In the genomic region with DNA sequence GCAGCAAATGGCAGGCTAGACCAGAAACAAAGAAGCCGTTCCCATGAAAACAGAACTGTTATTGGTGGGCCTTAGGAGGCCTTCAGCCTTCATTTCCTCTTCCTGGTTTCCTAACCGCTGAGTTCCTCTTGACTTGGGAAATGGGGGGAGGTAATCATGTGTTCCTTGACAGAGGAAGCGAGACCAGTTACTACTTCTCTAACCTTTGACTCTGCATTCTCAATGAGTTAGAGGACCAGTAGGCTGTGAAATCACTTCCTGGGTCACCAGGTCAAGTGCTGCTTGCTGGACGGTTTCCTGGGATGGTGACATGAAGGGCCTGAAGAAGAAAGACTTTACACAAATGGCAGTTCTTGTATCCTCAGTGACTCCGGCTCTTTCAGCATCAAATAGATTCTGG, we compare ENCODE assay signal across 9 mouse cellular contexts. TPM values are rescaled to one million over a fixed set of nuclear protein-coding genes. Genes with fewer than 3 reads are reported as not detected.
DNase-seq lines count a peak whose midpoint lies in the region; ATAC-seq and TF ChIP-seq lines count a peak whose summit lies in the region.
"Had no signal": no experiment of that assay in that cellular context is flagged by ENCODE, and none has a peak within 500 bp of the region (broad histone marks: within the 10 kb centered on the region; RNA-seq: fewer than 3 reads in every experiment).

No protein-coding gene starts in this region.

- H3K36me3 ChIP-seq in midbrain, embryonic 10.5 days: no peaks in the 10 kb centered on the region
- no peaks in the 10 kb centered on the region for H3K36me3 ChIP-seq in midbrain, postnatal 0 days (ENCODE audit: insufficient read depth, low read length)
- H3K36me3 ChIP-seq in stomach, postnatal 0 days (ENCODE audit: control insufficient read depth, insufficient read depth, low read length): no peaks in the 10 kb centered on the region
- H3K36me3 ChIP-seq: limb, embryonic 15.5 days had no signal

- no peak overlapping the region for H3K4me3 ChIP-seq in midbrain, embryonic 10.5 days
- H3K4me3 ChIP-seq in midbrain, postnatal 0 days (ENCODE audit: low read depth, low read length): no peak overlapping the region
- H3K4me3 ChIP-seq in lung, adult 2 months (replicated peaks; ENCODE audit: extremely low read depth, low read depth, low read length): no peak overlapping the region
- no peak overlapping the region for H3K4me3 ChIP-seq in stomach, postnatal 0 days (ENCODE audit: low read depth, low read length)
- H3K4me3 ChIP-seq: limb, embryonic 15.5 days had no signal

- TF ChIP-seq CTCF in midbrain, postnatal 0 days (IDR thresholded peaks at IDR 0.05): no peak
- TF ChIP-seq CTCF in lung, adult 2 months (IDR thresholded peaks at IDR 0.05; ENCODE audit: insufficient read depth, low read length): no peak
- TF ChIP-seq CTCF in stomach, postnatal 0 days (IDR thresholded peaks at IDR 0.05; ENCODE audit: low read depth): no peak

- DNase-seq in midbrain, embryonic 10.5 days (ENCODE audit: low spot score): no peak
- no peak for DNase-seq in midbrain, postnatal 0 days (ENCODE audit: low spot score)
- DNase-seq in heart, postnatal 4 days: peak; percentile 8
- peak; percentile 47 for DNase-seq in lung, adult 2 months
- no peak for DNase-seq in stomach, postnatal 0 days (ENCODE audit: low spot score)
- DNase-seq in left cerebral cortex, postnatal 4 days: no peak
- no peak for DNase-seq in gastrocnemius, postnatal 14 days

- H3K27ac ChIP-seq in midbrain, embryonic 10.5 days (replicated peaks): 0 out of 2 replicates have a peak overlapping the region, but pooled peaks have one; percentile 9
- H3K27ac ChIP-seq in midbrain, postnatal 0 days (ENCODE audit: low read depth, low read length): no peak overlapping the region
- H3K27ac ChIP-seq in stomach, postnatal 0 days (replicated peaks): no peak overlapping the region

- TF ChIP-seq POLR2A in lung, adult 2 months (IDR thresholded peaks at IDR 0.05; ENCODE audit: borderline replicate concordance, extremely low read depth, low read depth, low read length): no peak

- ATAC-seq in midbrain, postnatal 0 days (ENCODE audit: low FRiP score): no peak
- peak; percentile 42; the same call in 1 of the 2 replicates for ATAC-seq in stomach, postnatal 0 days (ENCODE audit: low FRiP score, low TSS enrichment)
- no peak for ATAC-seq in inflammation-experienced regulatory T-cells, adult 6 months

- H3K9ac ChIP-seq in midbrain, postnatal 0 days (replicated peaks; ENCODE audit: low read length, poor library complexity, severe bottlenecking): no peak overlapping the region
- no peak overlapping the region for H3K9ac ChIP-seq in stomach, postnatal 0 days (ENCODE audit: low read length)
- H3K9ac ChIP-seq: limb, embryonic 15.5 days had no signal

- no peak for TF ChIP-seq EP300 in stomach, postnatal 0 days (optimal IDR thresholded peaks at IDR 0.05)

- WGBS in midbrain, embryonic 10.5 days: 62% methylated on average over 5 of the region's 5 CpGs
- 80% methylated on average over 5 of the region's 5 CpGs for WGBS in midbrain, postnatal 0 days
- WGBS in lung, adult 2 months: 41% methylated on average over 5 of the region's 5 CpGs
- 76% methylated on average over 5 of the region's 5 CpGs for WGBS in stomach, postnatal 0 days

- no peaks in the 10 kb centered on the region for H3K27me3 ChIP-seq in midbrain, embryonic 10.5 days (ENCODE audit: low read depth, poor library complexity, severe bottlenecking)
- no peaks in the 10 kb centered on the region for H3K27me3 ChIP-seq in midbrain, postnatal 0 days (ENCODE audit: insufficient read depth, low read length)
- no peaks in the 10 kb centered on the region for H3K27me3 ChIP-seq in stomach, postnatal 0 days (ENCODE audit: control insufficient read depth, insufficient read depth, low read length)
- H3K27me3 ChIP-seq: limb, embryonic 15.5 days had no signal

- no peak overlapping the region for H3K4me2 ChIP-seq in midbrain, postnatal 0 days (ENCODE audit: low read depth, low read length, poor library complexity, severe bottlenecking)
- H3K4me2 ChIP-seq in stomach, postnatal 0 days (replicated peaks; ENCODE audit: low read depth): no peak overlapping the region
- H3K4me2 ChIP-seq: limb, embryonic 15.5 days had no signal

- H3K9me3 ChIP-seq in midbrain, embryonic 10.5 days (replicated peaks): no peaks in the 10 kb centered on the region
- H3K9me3 ChIP-seq in midbrain, postnatal 0 days (ENCODE audit: low read length): no peaks in the 10 kb centered on the region
- H3K9me3 ChIP-seq in stomach, postnatal 0 days (ENCODE audit: control insufficient read depth, low read length): no peaks in the 10 kb centered on the region
- H3K9me3 ChIP-seq: limb, embryonic 15.5 days had no signal

- H3K4me1 ChIP-seq in midbrain, embryonic 10.5 days: peaks cover 11% of the 10 kb centered on the region
- no peaks in the 10 kb centered on the region for H3K4me1 ChIP-seq in midbrain, postnatal 0 days (ENCODE audit: insufficient read depth, low read length)
- peaks cover 7% of the 10 kb centered on the region for H3K4me1 ChIP-seq in lung, adult 2 months (ENCODE audit: control insufficient read depth, insufficient read depth, low read length)
- H3K4me1 ChIP-seq in stomach, postnatal 0 days (replicated peaks; ENCODE audit: control insufficient read depth, insufficient read depth): no peaks in the 10 kb centered on the region

- intact Hi-C loops in left cerebral cortex, postnatal 4 days (cut with DNase I): no loop called here
- intact Hi-C loops in gastrocnemius, postnatal 14 days (cut with DNase I; ENCODE audit: low total_unique reads): no loop called here

RNA-seq across cellular contexts. Expression of a gene that starts 32.1 kb away (rescaled TPM):
- polyA plus RNA-seq in midbrain, embryonic 10.5 days (2016; fragmentation: Nextera tagmentation; extraction: Ambion mirVana): 87.1 and 98.5 TPM in 2 replicates
- total RNA-seq in midbrain, postnatal 0 days (2014; rRNA removed): 146 and 158 TPM in 2 replicates
- 171 and 172 TPM in 2 replicates for polyA plus RNA-seq in midbrain, postnatal 0 days (2015; fragmentation: Nextera tagmentation; extraction: Ambion mirVana)
- total RNA-seq in heart, postnatal 4 days (2021): 10 to 100 TPM; 13.5 to 13.7 TPM
- polyA plus RNA-seq in lung, adult 2 months (2012; rRNA removed): 19.2 and 27.0 TPM in 2 replicates
- polyA plus RNA-seq in stomach, postnatal 0 days (2015; fragmentation: Nextera tagmentation; extraction: Ambion mirVana): 19.1 and 20.3 TPM in 2 replicates
- polyA plus RNA-seq in inflammation-experienced regulatory T-cells, adult 6 months (2017; shearing (Covaris generic)): 10 to 100 TPM; 21.0 to 50.3 (median 48.7) TPM
- total RNA-seq in left cerebral cortex, postnatal 4 days (2021): 100 to 1,000 TPM; 106 to 109 TPM
- 10 to 100 TPM; 11.3 to 13.2 TPM for total RNA-seq in gastrocnemius, postnatal 14 days (2021)

RNA-seq across cellular contexts. Expression of a gene that starts 45.0 kb away (rescaled TPM):
- 7.0 and 7.1 TPM in 2 replicates for polyA plus RNA-seq in midbrain, embryonic 10.5 days (2016; fragmentation: Nextera tagmentation; extraction: Ambion mirVana)
- total RNA-seq in midbrain, postnatal 0 days (2014; rRNA removed): 17.1 and 19.2 TPM in 2 replicates
- 3.4 TPM in 2 replicates for polyA plus RNA-seq in midbrain, postnatal 0 days (2015; fragmentation: Nextera tagmentation; extraction: Ambion mirVana)
- 10 to 100 TPM; 12.9 to 13.2 TPM for total RNA-seq in heart, postnatal 4 days (2021)
- polyA plus RNA-seq in lung, adult 2 months (2012; rRNA removed): 47.6 and 55.6 TPM in 2 replicates
- 3.0 and 3.4 TPM in 2 replicates for polyA plus RNA-seq in stomach, postnatal 0 days (2015; fragmentation: Nextera tagmentation; extraction: Ambion mirVana)
- polyA plus RNA-seq in inflammation-experienced regulatory T-cells, adult 6 months (2017; shearing (Covaris generic)): under 1 TPM in 2 of 3 experiments, not detected in 1; 0.13 to 0.17 TPM
- 10 to 100 TPM; 14.4 to 15.4 TPM for total RNA-seq in left cerebral cortex, postnatal 4 days (2021)
- total RNA-seq in gastrocnemius, postnatal 14 days (2021): 10 to 100 TPM; 13.9 to 15.4 TPM

Comparison
In these comparisons a context has a peak if more than half of its experiments do, and no peak if none do; other contexts are left out.
1. DNase-seq: peak in heart, postnatal 4 days (single experiment) and lung, adult 2 months (single experiment); none in midbrain, embryonic 10.5 days (single experiment), midbrain, postnatal 0 days (single experiment), stomach, postnatal 0 days (single experiment), left cerebral cortex, postnatal 4 days (single experiment) and gastrocnemius, postnatal 14 days (single experiment).